Mouse (Mus musculus): Measurements from ENCODE around the gene Olfr1377. TPM values are rescaled to one million over a fixed set of nuclear protein-coding genes. Genes with fewer than 3 reads are reported as not detected.

The Olfr1377 gene
- total RNA-seq (2012; rRNA removed) = not detected in 2 replicates

- no peaks in the 10 kb centered on the region for H3K4me1 ChIP-seq (ENCODE audit: control insufficient read depth in 2 of 2, insufficient read depth in 2 of 2, low read length in 2 of 2, poor library complexity in 1 of 2)
- no peak for DNase-seq (ENCODE audit: low read depth, low spot score)
- no peak within 1 kb of the TSS for H3K4me3 ChIP-seq (ENCODE audit: insufficient read depth in 1 of 2, low read depth in 1 of 2, low read length in 2 of 2, poor library complexity in 1 of 2, severe bottlenecking in 1 of 2)
- H3K9ac ChIP-seq (ENCODE audit: insufficient read depth, low read depth, low read length, poor library complexity, severe bottlenecking) = no peak within 1 kb of the TSS
- H3K27ac ChIP-seq (ENCODE audit: insufficient read depth, low read depth, low read length, poor library complexity, severe bottlenecking) = no peak within 1 kb of the TSS
- no peaks in the 10 kb centered on the region for H3K36me3 ChIP-seq (ENCODE audit: control insufficient read depth, insufficient read depth, low read length, poor library complexity, severe bottlenecking)
- in situ Hi-C loops (cut with MboI; ENCODE audit: low sequenced_read_pairs in 2 of 2, unreplicated experiment in 2 of 2) = no loop called here
- no peaks in the 10 kb centered on the region for H3K9me3 ChIP-seq (ENCODE audit: control insufficient read depth, insufficient read depth, low read depth, low read length)
- TF ChIP-seq HCFC1 (IDR thresholded peaks at IDR 0.05; ENCODE audit: borderline replicate concordance, insufficient read depth, low read length) (no peak), ZC3H11A (IDR thresholded peaks at IDR 0.05; ENCODE audit: borderline replicate concordance, low read depth, low read length) (no peak), MAFK (IDR thresholded peaks at IDR 0.05; ENCODE audit: insufficient read depth, low read depth, low read length) (no peak), ZNF384 (IDR thresholded peaks at IDR 0.05; ENCODE audit: low read depth, low read length) (no peak), CHD2 (IDR thresholded peaks at IDR 0.05; ENCODE audit: low read depth, low read length) (no peak)
Observed at GRCm38 (mm10) chr11:50981667-50982066, at the start of gene Olfr1377. TSS of gene Olfr1377 (plus strand) at chr11:50981967.

- TF ChIP-seq CHD2 (IDR thresholded peaks at IDR 0.05; ENCODE audit: low read depth, low read length) (no peak), ZNF384 (IDR thresholded peaks at IDR 0.05; ENCODE audit: low read depth, low read length) (no peak), ZC3H11A (IDR thresholded peaks at IDR 0.05; ENCODE audit: borderline replicate concordance, low read depth, low read length) (no peak), HCFC1 (IDR thresholded peaks at IDR 0.05; ENCODE audit: borderline replicate concordance, insufficient read depth, low read length) (no peak), MAFK (IDR thresholded peaks at IDR 0.05; ENCODE audit: insufficient read depth, low read depth, low read length) (no peak)
- DNase-seq (ENCODE audit: low read depth, low spot score) = no peak
- Histone ChIP-seq H3K4me1 (ENCODE audit: control insufficient read depth in 2 of 2, insufficient read depth in 2 of 2, low read length in 2 of 2, poor library complexity in 1 of 2) (peaks cover 0 to 2% of the 10 kb centered on the region in 2 experiments; a peak in 1 of 4 replicates), H3K4me3 (ENCODE audit: insufficient read depth in 1 of 2, low read depth in 1 of 2, low read length in 2 of 2, poor library complexity in 1 of 2, severe bottlenecking in 1 of 2) (no peak overlapping the region), H3K36me3 (ENCODE audit: control insufficient read depth, insufficient read depth, low read length, poor library complexity, severe bottlenecking) (no peaks in the 10 kb centered on the region), H3K9me3 (ENCODE audit: control insufficient read depth, insufficient read depth, low read depth, low read length) (no peaks in the 10 kb centered on the region), H3K9ac (ENCODE audit: insufficient read depth, low read depth, low read length, poor library complexity, severe bottlenecking) (no peak overlapping the region), H3K27ac (ENCODE audit: insufficient read depth, low read depth, low read length, poor library complexity, severe bottlenecking) (no peak overlapping the region)
- in situ Hi-C loops (cut with MboI; ENCODE audit: low sequenced_read_pairs in 2 of 2, unreplicated experiment in 2 of 2) = no loop called here
Observed at GRCm38 (mm10) chr11:50932040-50932439, 49.7 kb upstream of the Olfr1377 start.

- H3K27ac ChIP-seq (ENCODE audit: insufficient read depth, low read depth, low read length, poor library complexity, severe bottlenecking) = no peak overlapping the region
- no peak for DNase-seq (ENCODE audit: low read depth, low spot score)
- in situ Hi-C loops (cut with MboI; ENCODE audit: low sequenced_read_pairs in 2 of 2, unreplicated experiment in 2 of 2) = no loop called here
- TF ChIP-seq ZC3H11A (IDR thresholded peaks at IDR 0.05; ENCODE audit: borderline replicate concordance, low read depth, low read length) = no peak
- TF ChIP-seq MAFK (IDR thresholded peaks at IDR 0.05; ENCODE audit: insufficient read depth, low read depth, low read length) = no peak
- no peak for TF ChIP-seq ZNF384 (IDR thresholded peaks at IDR 0.05; ENCODE audit: low read depth, low read length)
- TF ChIP-seq CHD2 (IDR thresholded peaks at IDR 0.05; ENCODE audit: low read depth, low read length) = no peak
- no peak for TF ChIP-seq HCFC1 (IDR thresholded peaks at IDR 0.05; ENCODE audit: borderline replicate concordance, insufficient read depth, low read length)
- H3K36me3 ChIP-seq (ENCODE audit: control insufficient read depth, insufficient read depth, low read length, poor library complexity, severe bottlenecking) = no peaks in the 10 kb centered on the region
- H3K9me3 ChIP-seq (ENCODE audit: control insufficient read depth, insufficient read depth, low read depth, low read length) = no peaks in the 10 kb centered on the region
- no peaks in the 10 kb centered on the region for H3K4me1 ChIP-seq (ENCODE audit: control insufficient read depth in 2 of 2, insufficient read depth in 2 of 2, low read length in 2 of 2, poor library complexity in 1 of 2)
- no peak overlapping the region for H3K4me3 ChIP-seq (ENCODE audit: insufficient read depth in 1 of 2, low read depth in 1 of 2, low read length in 2 of 2, poor library complexity in 1 of 2, severe bottlenecking in 1 of 2)
- no peak overlapping the region for H3K9ac ChIP-seq (ENCODE audit: insufficient read depth, low read depth, low read length, poor library complexity, severe bottlenecking)
Observed at GRCm38 (mm10) chr11:50938435-50938834, 43.3 kb upstream of the Olfr1377 start.

GRCm38 (mm10) chr11:50939621-50940366 is 42.0 kb upstream of the Olfr1377 start:
- H3K36me3 ChIP-seq (ENCODE audit: control insufficient read depth, insufficient read depth, low read length, poor library complexity, severe bottlenecking) = no peaks in the 10 kb centered on the region
- H3K4me3 ChIP-seq (ENCODE audit: insufficient read depth in 1 of 2, low read depth in 1 of 2, low read length in 2 of 2, poor library complexity in 1 of 2, severe bottlenecking in 1 of 2) = no peak overlapping the region
- TF ChIP-seq CHD2 (IDR thresholded peaks at IDR 0.05; ENCODE audit: low read depth, low read length) (no peak), MAFK (IDR thresholded peaks at IDR 0.05; ENCODE audit: insufficient read depth, low read depth, low read length) (no peak), ZC3H11A (IDR thresholded peaks at IDR 0.05; ENCODE audit: borderline replicate concordance, low read depth, low read length) (peak; percentile 93), ZNF384 (IDR thresholded peaks at IDR 0.05; ENCODE audit: low read depth, low read length) (no peak), HCFC1 (IDR thresholded peaks at IDR 0.05; ENCODE audit: borderline replicate concordance, insufficient read depth, low read length) (no peak)
- H3K9ac ChIP-seq (ENCODE audit: insufficient read depth, low read depth, low read length, poor library complexity, severe bottlenecking) = no peak overlapping the region
- in situ Hi-C loops (cut with MboI; ENCODE audit: low sequenced_read_pairs in 2 of 2, unreplicated experiment in 2 of 2) = loop anchor here in 1 of 2 experiments (5.0 kb wide), 1 partner anchor 113 kb away; no protein-coding TSS in a partner anchor
- H3K9me3 ChIP-seq (ENCODE audit: control insufficient read depth, insufficient read depth, low read depth, low read length) = no peaks in the 10 kb centered on the region
- peak; percentile 60 for DNase-seq (ENCODE audit: low read depth, low spot score)
- H3K4me1 ChIP-seq (ENCODE audit: control insufficient read depth in 2 of 2, insufficient read depth in 2 of 2, low read length in 2 of 2, poor library complexity in 1 of 2) = no peaks in the 10 kb centered on the region
- no peak overlapping the region for H3K27ac ChIP-seq (ENCODE audit: insufficient read depth, low read depth, low read length, poor library complexity, severe bottlenecking)

Measured in ES-E14 (cell line).